Mouse (Mus musculus) heart, adult 10 weeks (tissue): Measurements from ENCODE around the gene Sema3g. TPM values are rescaled to one million over a fixed set of nuclear protein-coding genes. Genes with fewer than 3 reads are reported as not detected.

Experiments
- polyA plus RNA-seq: library from polyadenylated mRNA; stranded (reverse); fragments of 350-450 nt; fragmentation: Illumina TruSeq; extraction: RNeasy Lipid Tissue Mini Kit (QIAGEN cat#74804); gene quantifications from one replicate; pipeline ENCODE4 v1.2.3, GENCODE M21; 2014; ENCODE audit warnings: low read depth, low replicate concordance

Gene Sema3g
- polyA plus RNA-seq = 13.5 TPM

DNA sequence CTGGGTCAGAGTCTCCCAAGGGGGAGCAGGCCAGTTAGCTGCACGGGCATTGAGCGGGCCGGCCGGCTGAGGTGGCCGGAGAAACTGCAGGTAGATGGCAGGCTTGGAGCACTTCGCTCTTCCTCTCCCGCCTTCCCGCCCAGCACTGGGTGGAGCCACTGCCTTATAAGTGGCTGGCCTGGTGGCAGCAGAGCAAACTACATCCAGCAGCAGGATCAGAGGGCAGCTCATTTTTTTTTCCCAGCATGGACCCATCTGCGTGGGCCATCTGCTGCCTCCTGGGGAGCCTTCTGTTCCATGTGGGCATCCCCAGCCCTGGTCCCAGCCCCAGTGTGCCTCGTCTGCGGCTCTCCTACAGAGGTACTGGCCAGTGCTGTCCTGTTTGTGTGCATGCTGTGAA is at the start of gene Sema3g:
Sema3g (plus strand) TSS at position 195 of the 400 bp plus-strand sequence.

GRCm38 (mm10) chr14:31168425-31168824 is 49.2 kb upstream of the Sema3g start, which contains the start of gene Stab1:
TSS of gene Stab1 (minus strand) at chr14:31168641.

DNA sequence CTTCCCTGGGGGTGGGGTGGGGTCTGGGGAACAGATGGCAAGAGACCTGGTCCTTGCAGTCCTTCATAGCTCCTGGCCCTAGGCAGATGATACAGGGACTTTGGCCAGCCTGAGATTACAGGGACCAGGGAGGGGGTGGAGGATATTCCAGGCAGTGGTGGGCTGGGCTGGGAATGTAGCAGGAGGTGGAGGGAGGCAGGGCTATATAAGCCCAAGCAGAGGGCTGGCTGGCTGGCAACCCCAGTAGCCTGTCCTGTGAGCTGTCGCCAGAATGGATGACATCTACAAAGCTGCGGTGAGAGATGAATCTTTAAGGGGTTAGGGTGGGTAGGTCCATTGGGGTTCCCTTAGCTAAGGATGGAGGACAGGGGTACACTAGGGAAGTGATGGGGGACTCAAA is 9.6 kb upstream of the Sema3g start, which contains the start of gene Tnnc1:
Tnnc1 (plus strand) TSS at position 229 of the 400 bp plus-strand sequence.

DNA sequence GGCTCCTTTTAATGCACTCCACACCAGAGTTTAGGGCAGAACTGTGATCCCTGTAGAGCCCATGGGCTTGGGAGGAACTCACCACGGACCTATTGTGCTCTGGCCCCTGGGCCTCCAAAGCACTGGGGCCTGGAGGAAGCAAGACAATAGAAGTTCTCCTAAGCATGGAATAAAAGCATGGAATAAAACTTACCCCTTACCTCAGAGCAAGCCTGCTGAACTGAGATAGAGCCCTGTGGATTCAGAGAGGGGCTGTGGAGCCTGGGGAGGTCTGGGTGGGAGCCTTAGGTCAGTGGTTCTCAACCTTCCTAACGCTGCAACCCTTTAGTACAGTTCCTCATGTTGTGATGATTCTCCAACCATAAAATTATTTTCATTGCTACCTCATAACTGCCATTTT is 814 bp upstream of the Sema3g start, which contains the start of gene Nisch:
Nisch (minus strand) TSS at position 101 of the 400 bp plus-strand sequence.

DNA sequence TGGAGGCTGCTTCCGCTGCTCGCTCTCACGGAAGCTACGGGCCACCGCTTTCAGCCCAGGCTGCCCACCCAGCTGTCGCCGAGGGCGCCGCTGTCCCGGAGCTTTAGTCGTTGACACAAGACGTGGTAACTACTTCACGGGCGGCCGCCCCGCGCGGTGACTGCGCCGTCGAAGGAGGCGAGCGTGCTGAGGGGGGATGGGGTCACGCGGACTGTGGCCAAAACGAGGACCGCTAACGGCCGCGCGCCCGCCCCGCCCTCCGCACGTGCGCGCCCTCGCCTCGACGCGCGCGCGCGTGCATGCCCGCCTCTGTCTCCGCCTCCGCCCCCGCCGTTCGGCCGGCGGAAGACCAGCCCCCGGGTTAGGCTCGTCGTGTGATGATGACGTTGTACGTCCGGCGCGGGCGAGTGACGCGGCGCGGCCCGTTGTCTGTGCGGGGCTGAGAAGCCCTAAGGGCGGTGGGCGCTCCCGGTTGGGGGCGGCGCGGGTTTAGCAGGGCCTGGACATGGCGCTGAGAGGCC is 33.5 kb downstream of the Sema3g start, which contains the start of the genes Phf7 and Bap1:
Phf7 (minus strand) TSS at position 234 of the 521 bp plus-strand sequence.
Bap1 (plus strand) TSS at position 367 of the 521 bp plus-strand sequence.

Other genes starting within 250 kb of the Sema3g start
- gene Glt8d1, start 216.5 kb upstream of the Sema3g start, polyA plus RNA-seq = 44.4 TPM
- 184 TPM for gene Spcs1, start 216.2 kb upstream of the Sema3g start, polyA plus RNA-seq
- 22.5 TPM for gene Pbrm1, start 198.7 kb upstream of the Sema3g start, polyA plus RNA-seq
- gene Gnl3, start 198.7 kb upstream of the Sema3g start, polyA plus RNA-seq = 40.5 TPM
- 54.4 TPM for gene Smim4, start 88.9 kb upstream of the Sema3g start, polyA plus RNA-seq
- gene Nt5dc2, start 86.8 kb upstream of the Sema3g start, polyA plus RNA-seq = 25.2 TPM
- gene Stab1, start 49.2 kb upstream of the Sema3g start, polyA plus RNA-seq = 64.9 TPM
- gene Tnnc1, start 9.5 kb upstream of the Sema3g start, polyA plus RNA-seq = 5,985 TPM
- 164 TPM for gene Nisch, start 914 bp upstream of the Sema3g start, polyA plus RNA-seq
- 6.3 TPM for gene Phf7, start 33.5 kb downstream of the Sema3g start, polyA plus RNA-seq
- 39.4 TPM for gene Bap1, start 33.6 kb downstream of the Sema3g start, polyA plus RNA-seq
- gene Dnah1, start 106.0 kb downstream of the Sema3g start, polyA plus RNA-seq = not detected
- gene Capn7, start 118.8 kb downstream of the Sema3g start, polyA plus RNA-seq = 36.2 TPM
- 58.3 TPM for gene Sh3bp5, start 218.2 kb downstream of the Sema3g start, polyA plus RNA-seq